Mouse (Mus musculus) limb, embryonic 12.5 days (tissue): ENCODE data around the gene Smoc1. TPM values are rescaled to one million over a fixed set of nuclear protein-coding genes. Genes with fewer than 3 reads are reported as not detected.

Source experiments
- ATAC-seq: fragments of 200-750 bp; cut with Nextera tagmentation; 2 replicates; pipeline ENCODE4 v1.8.0; 2017; ENCODE audit warnings: low read depth, moderate TSS enrichment; ENCODE audit not compliant: insufficient number of reproducible peaks, insufficient read depth, low FRiP score, low TSS enrichment
- H3K27ac ChIP-seq: fragments of 300-500 bp; sonication (generic); 2 replicates; pipeline ENCODE4 v1.5.1; 2016; ENCODE audit warnings: mild to moderate bottlenecking, moderate library complexity
- H3K27me3 ChIP-seq: fragments of 300-500 bp; sonication (generic); 2 replicates; pipeline ENCODE4 v1.6.1; 2016; ENCODE audit warnings: mild to moderate bottlenecking, moderate library complexity
- H3K36me3 ChIP-seq: fragments of 300-500 bp; sonication (generic); 2 replicates; pipeline ENCODE4 v1.6.1; 2016; ENCODE audit warnings: mild to moderate bottlenecking, moderate library complexity
- H3K4me1 ChIP-seq: fragments of 300-500 bp; sonication (generic); replicated peaks from 2 replicates; pipeline ENCODE4 v1.6.1; 2016
- H3K4me2 ChIP-seq: fragments of 300-500 bp; sonication (generic); 2 replicates; pipeline ENCODE4 v1.6.1; 2016; ENCODE audit warnings: mild to moderate bottlenecking, moderate library complexity
- H3K4me3 ChIP-seq: fragments of 300-500 bp; sonication (generic); replicated peaks from 2 replicates; pipeline ENCODE4 v1.5.1; 2016; ENCODE audit warnings: mild to moderate bottlenecking
- H3K9ac ChIP-seq: fragments of 300-500 bp; sonication (generic); replicated peaks from 2 replicates; pipeline ENCODE4 v1.6.1; 2016; ENCODE audit warnings: mild to moderate bottlenecking, moderate library complexity
- H3K9me3 ChIP-seq: fragments of 300-500 bp; sonication (generic); 2 replicates; pipeline ENCODE4 v1.6.1; 2016; ENCODE audit warnings: mild to moderate bottlenecking, moderate library complexity
- WGBS: fragments of 180-500 bp; shearing (Covaris S2); methylation state at CpG from one replicate; pipeline ENCODE4 v1.1.7; 2016; 5-methylcytosine and 5-hydroxymethylcytosine counted together
- polyA plus RNA-seq: library from polyadenylated mRNA; unstranded; fragments of >200 nt; fragmentation: Nextera tagmentation; extraction: Ambion mirVana; gene quantifications from 2 replicates; pipeline ENCODE4 v1.2.1, GENCODE M21; 2016

Gene Smoc1
- polyA plus RNA-seq, 1 experiment from 2014 or later, result 13.1 TPM

GRCm38 (mm10) chr12:81133055-81133665, 106.6 kb downstream of the Smoc1 start:
- Histone ChIP-seq H3K36me3 (no peaks in the 10 kb centered on the region), H3K27me3 (no peaks in the 10 kb centered on the region), H3K4me1 (peaks cover 15% of the 10 kb centered on the region), H3K4me3 (no peak overlapping the region), H3K4me2 (no peak overlapping the region), H3K27ac (no peak overlapping the region), H3K9me3 (no peaks in the 10 kb centered on the region), H3K9ac (no peak overlapping the region)
- ATAC-seq, result no peak
- WGBS, result 50% methylated on average over 4 of the region's 4 CpGs

- 88% methylated on average over 6 of the region's 6 CpGs for WGBS
- no peak for ATAC-seq
- H3K4me2 ChIP-seq, result no peak overlapping the region
- H3K27me3 ChIP-seq, result no peaks in the 10 kb centered on the region
- H3K9me3 ChIP-seq, result no peaks in the 10 kb centered on the region
- peaks cover 37% of the 10 kb centered on the region for H3K4me1 ChIP-seq
- no peaks in the 10 kb centered on the region for H3K36me3 ChIP-seq
- H3K27ac ChIP-seq, result no peak overlapping the region
- no peak overlapping the region for H3K4me3 ChIP-seq
- no peak overlapping the region for H3K9ac ChIP-seq
Measured at GRCm38 (mm10) chr12:81138217-81138616, 111.6 kb downstream of the Smoc1 start.

- Histone ChIP-seq H3K4me1 (peaks cover 30% of the 10 kb centered on the region), H3K27me3 (no peaks in the 10 kb centered on the region), H3K9me3 (no peaks in the 10 kb centered on the region), H3K4me3 (no peak overlapping the region), H3K27ac (no peak overlapping the region; the same call in 1 of the 2 replicates), H3K36me3 (no peaks in the 10 kb centered on the region), H3K4me2 (no peak overlapping the region), H3K9ac (no peak overlapping the region)
- 92% methylated on average over 6 of the region's 6 CpGs for WGBS
- no peak for ATAC-seq
Measured at GRCm38 (mm10) chr12:81139463-81139862, 112.9 kb downstream of the Smoc1 start.

- WGBS, result 22% methylated on average over 9 of the region's 9 CpGs
- peak; percentile 56; the same call in 1 of the 2 replicates for ATAC-seq
- Histone ChIP-seq H3K4me1 (peaks cover 30% of the 10 kb centered on the region), H3K36me3 (no peaks in the 10 kb centered on the region), H3K9me3 (no peaks in the 10 kb centered on the region), H3K4me3 (no peak overlapping the region), H3K27ac (peak overlapping the region; percentile 87), H3K27me3 (no peaks in the 10 kb centered on the region), H3K9ac (0 out of 2 replicates have a peak overlapping the region, but pooled peaks have one; percentile 8), H3K4me2 (peak overlapping the region; percentile 17; the same call in 1 of the 2 replicates)
Measured at GRCm38 (mm10) chr12:81140594-81141328, 114.2 kb downstream of the Smoc1 start.

GRCm38 (mm10) chr12:81141329-81141711, 114.7 kb downstream of the Smoc1 start:
- peak; percentile 82 for ATAC-seq
- no peak overlapping the region for H3K4me3 ChIP-seq
- no peaks in the 10 kb centered on the region for H3K9me3 ChIP-seq
- WGBS, result 3% methylated on average over 7 of the region's 7 CpGs
- no peaks in the 10 kb centered on the region for H3K36me3 ChIP-seq
- peak overlapping the region; percentile 87 for H3K27ac ChIP-seq
- peak overlapping the region; percentile 17; the same call in 1 of the 2 replicates for H3K4me2 ChIP-seq
- H3K4me1 ChIP-seq, result peaks cover 30% of the 10 kb centered on the region
- no peaks in the 10 kb centered on the region for H3K27me3 ChIP-seq
- H3K9ac ChIP-seq, result no peak overlapping the region

GRCm38 (mm10) chr12:81142231-81142630, 115.6 kb downstream of the Smoc1 start:
- Histone ChIP-seq H3K9me3 (no peaks in the 10 kb centered on the region), H3K9ac (no peak overlapping the region), H3K36me3 (no peaks in the 10 kb centered on the region), H3K27me3 (no peaks in the 10 kb centered on the region), H3K4me1 (peaks cover 27% of the 10 kb centered on the region), H3K4me3 (no peak overlapping the region), H3K27ac (no peak overlapping the region), H3K4me2 (no peak overlapping the region)
- whole genome bisulfite sequencing, result 87% methylated on average over 3 of the region's 3 CpGs
- ATAC-seq, result no peak

- Histone ChIP-seq H3K27me3 (no peaks in the 10 kb centered on the region), H3K9me3 (no peaks in the 10 kb centered on the region), H3K4me1 (peaks cover 27% of the 10 kb centered on the region), H3K9ac (no peak overlapping the region), H3K4me3 (no peak overlapping the region), H3K36me3 (no peaks in the 10 kb centered on the region), H3K4me2 (no peak overlapping the region), H3K27ac (no peak overlapping the region)
- 64% methylated on average over 10 of the region's 10 CpGs for WGBS
- no peak for ATAC-seq
Measured at GRCm38 (mm10) chr12:81144201-81144600, 117.6 kb downstream of the Smoc1 start.

GRCm38 (mm10) chr12:81146417-81147180, 120.0 kb downstream of the Smoc1 start:
- Histone ChIP-seq H3K9me3 (no peaks in the 10 kb centered on the region), H3K27me3 (no peaks in the 10 kb centered on the region), H3K36me3 (no peaks in the 10 kb centered on the region), H3K4me2 (no peak overlapping the region), H3K4me1 (peaks cover 8% of the 10 kb centered on the region), H3K9ac (no peak overlapping the region), H3K4me3 (no peak overlapping the region), H3K27ac (no peak overlapping the region)
- 0 out of 2 replicates have a peak, but pooled peaks have one; percentile 20 for ATAC-seq
- 63% methylated on average over 10 of the region's 10 CpGs for WGBS

GRCm38 (mm10) chr12:81147956-81148355, 121.3 kb downstream of the Smoc1 start:
- H3K27me3 ChIP-seq, result no peaks in the 10 kb centered on the region

GRCm38 (mm10) chr12:81150917-81151316, 124.3 kb downstream of the Smoc1 start:
- Histone ChIP-seq H3K9ac (no peak overlapping the region), H3K27ac (no peak overlapping the region), H3K36me3 (no peaks in the 10 kb centered on the region), H3K9me3 (no peaks in the 10 kb centered on the region), H3K27me3 (no peaks in the 10 kb centered on the region), H3K4me2 (no peak overlapping the region), H3K4me1 (no peaks in the 10 kb centered on the region; the same call in 1 of the 2 replicates), H3K4me3 (no peak overlapping the region)
- WGBS, result 88% methylated on average over 5 of the region's 5 CpGs
- ATAC-seq, result no peak

More at GRCm38 (mm10) chr12:81147956-81148355, 121.3 kb downstream of the Smoc1 start:
- H3K9ac ChIP-seq, result no peak overlapping the region
- H3K9me3 ChIP-seq, result no peaks in the 10 kb centered on the region
- H3K27ac ChIP-seq, result no peak overlapping the region
- no peaks in the 10 kb centered on the region; the same call in none of the 2 replicates for H3K4me1 ChIP-seq
- no peak overlapping the region for H3K4me3 ChIP-seq
- H3K36me3 ChIP-seq, result no peaks in the 10 kb centered on the region
- WGBS, result 91% methylated on average over 6 of the region's 6 CpGs
- no peak for ATAC-seq
- H3K4me2 ChIP-seq, result no peak overlapping the region

GRCm38 (mm10) chr12:81152082-81152481, 125.5 kb downstream of the Smoc1 start:
- Histone ChIP-seq H3K27me3 (no peaks in the 10 kb centered on the region), H3K4me1 (no peaks in the 10 kb centered on the region), H3K9me3 (no peaks in the 10 kb centered on the region), H3K27ac (no peak overlapping the region), H3K4me3 (no peak overlapping the region), H3K36me3 (no peaks in the 10 kb centered on the region), H3K9ac (no peak overlapping the region), H3K4me2 (no peak overlapping the region)
- 62% methylated on average over 2 of the region's 2 CpGs for WGBS
- no peak for ATAC-seq
